Mouse (Mus musculus): ENCODE measurements around the gene Mindy4. TPM values are rescaled to one million over a fixed set of nuclear protein-coding genes. Genes with fewer than 3 reads are reported as not detected.

Mindy4 gene
- polyA plus RNA-seq, 1 experiment = 0.52 TPM

DNA sequence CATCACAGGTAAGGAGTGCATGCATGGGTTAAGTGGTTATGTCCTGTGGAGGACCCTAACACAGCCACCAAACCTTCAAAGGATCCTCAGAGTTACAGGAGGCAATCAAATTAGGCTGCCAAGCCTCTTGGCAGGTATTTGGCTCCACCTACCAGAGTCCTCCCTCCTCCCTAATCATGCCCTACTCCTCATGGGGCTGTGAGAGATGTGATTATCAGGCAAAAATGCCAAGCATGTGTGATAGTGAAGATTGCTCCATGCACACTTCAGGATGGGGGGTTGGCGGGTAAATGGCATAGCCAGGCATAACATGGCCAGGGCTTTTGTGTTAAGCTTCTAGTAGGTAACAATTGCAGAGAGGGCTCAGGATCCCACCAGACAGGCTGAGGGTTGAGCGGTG, 119.8 kb downstream of the Mindy4 start:
- peaks cover 26% of the 10 kb centered on the region for H3K4me1 ChIP-seq (ENCODE audit: control insufficient read depth, insufficient read depth, insufficient read length, low read length)
- H3K27ac ChIP-seq (replicated peaks; ENCODE audit: low read depth, low read length) = no peak overlapping the region
- H3K4me3 ChIP-seq (ENCODE audit: insufficient read depth, low read depth, low read length) = no peak overlapping the region

DNA sequence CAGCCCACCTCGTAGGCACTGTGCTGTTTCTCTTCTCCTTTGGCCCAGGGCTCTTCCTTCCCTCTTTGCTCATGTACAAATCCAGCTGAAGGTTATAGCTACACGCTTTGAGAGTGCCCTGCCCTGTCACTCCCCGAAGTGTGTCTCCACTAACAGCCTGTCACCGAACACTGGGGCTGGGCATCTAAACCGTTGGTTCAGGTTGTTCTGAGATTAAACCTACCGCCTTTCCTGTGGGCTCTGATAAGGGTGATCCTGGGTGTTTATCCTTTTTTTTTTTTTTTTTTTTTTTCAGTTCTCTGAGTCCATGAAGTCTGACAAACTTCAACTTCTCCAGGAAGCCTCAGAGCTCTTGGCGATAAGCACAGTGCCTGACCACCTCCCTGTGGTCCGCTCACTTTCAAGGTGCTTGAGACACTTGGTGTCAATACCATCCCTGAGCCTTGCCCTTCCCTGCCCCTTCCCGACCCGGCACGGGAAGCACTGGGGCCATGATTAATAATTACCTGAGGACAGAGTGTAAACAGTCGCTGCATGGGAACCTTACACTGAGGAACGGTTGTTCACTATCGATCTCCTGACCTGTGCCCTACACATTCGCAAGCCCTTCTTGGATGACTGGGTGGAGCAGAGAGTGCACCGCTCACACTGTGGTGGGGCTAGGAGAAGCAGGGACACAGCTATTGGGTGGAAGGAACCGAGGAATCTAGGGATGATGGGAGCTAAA, 120.9 kb downstream of the Mindy4 start:
- Histone ChIP-seq H3K4me1 (ENCODE audit: control insufficient read depth, insufficient read depth, insufficient read length, low read length) (peaks cover 23% of the 10 kb centered on the region), H3K27ac (replicated peaks; ENCODE audit: low read depth, low read length) (no peak overlapping the region), H3K4me3 (ENCODE audit: insufficient read depth, low read depth, low read length) (no peak overlapping the region)

- peaks cover 17% of the 10 kb centered on the region for H3K4me1 ChIP-seq (ENCODE audit: control insufficient read depth, insufficient read depth, insufficient read length, low read length)
- no peak overlapping the region for H3K4me3 ChIP-seq (ENCODE audit: insufficient read depth, low read depth, low read length)
- no peak overlapping the region for H3K27ac ChIP-seq (replicated peaks; ENCODE audit: low read depth, low read length)
These were observed 121.6 kb downstream of the Mindy4 start for GRCm38 (mm10) chr6:55324785-55325184.

GRCm38 (mm10) chr6:55326299-55326698, 123.1 kb downstream of the Mindy4 start:
- H3K4me1 ChIP-seq (ENCODE audit: control insufficient read depth, insufficient read depth, insufficient read length, low read length) = peaks cover 19% of the 10 kb centered on the region
- H3K27ac ChIP-seq (replicated peaks; ENCODE audit: low read depth, low read length) = peak overlapping the region; percentile 81
- H3K4me3 ChIP-seq (ENCODE audit: insufficient read depth, low read depth, low read length) = no peak overlapping the region

- H3K4me3 ChIP-seq (ENCODE audit: insufficient read depth, low read depth, low read length) = no peak overlapping the region
- H3K4me1 ChIP-seq (ENCODE audit: control insufficient read depth, insufficient read depth, insufficient read length, low read length) = peaks cover 29% of the 10 kb centered on the region
- H3K27ac ChIP-seq (replicated peaks; ENCODE audit: low read depth, low read length) = peak overlapping the region; percentile 81
These were observed 124.1 kb downstream of the Mindy4 start for GRCm38 (mm10) chr6:55327326-55327725.

GRCm38 (mm10) chr6:55328179-55328578, 125.0 kb downstream of the Mindy4 start:
- Histone ChIP-seq H3K4me1 (ENCODE audit: control insufficient read depth, insufficient read depth, insufficient read length, low read length) (peaks cover 33% of the 10 kb centered on the region), H3K27ac (replicated peaks; ENCODE audit: low read depth, low read length) (no peak overlapping the region), H3K4me3 (ENCODE audit: insufficient read depth, low read depth, low read length) (no peak overlapping the region)

DNA sequence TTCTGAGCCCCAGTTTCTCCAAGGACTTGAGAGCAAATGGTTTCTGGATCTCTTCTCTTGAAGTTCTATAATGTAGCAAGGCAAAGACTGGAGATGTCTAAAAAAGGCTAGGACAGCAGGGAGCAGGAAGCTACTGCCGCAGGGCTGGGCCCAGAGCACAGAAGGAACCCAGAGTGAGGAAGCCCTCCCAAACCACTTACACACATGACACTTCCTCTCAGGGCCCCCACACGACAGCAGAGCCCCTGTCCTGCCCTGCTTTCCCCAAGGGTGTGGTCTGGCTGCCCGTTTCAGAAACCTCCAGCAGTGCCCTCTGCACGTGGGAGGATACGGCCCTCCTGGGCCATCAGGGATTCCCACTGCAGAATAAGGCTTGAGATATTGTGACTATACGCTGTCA, 128.1 kb downstream of the Mindy4 start:
- no peak overlapping the region for H3K4me3 ChIP-seq (ENCODE audit: insufficient read depth, low read depth, low read length)
- H3K4me1 ChIP-seq (ENCODE audit: control insufficient read depth, insufficient read depth, insufficient read length, low read length) = peaks cover 42% of the 10 kb centered on the region
- peak overlapping the region; percentile 91 for H3K27ac ChIP-seq (replicated peaks; ENCODE audit: low read depth, low read length)

- Histone ChIP-seq H3K27ac (replicated peaks; ENCODE audit: low read depth, low read length) (peak overlapping the region; percentile 91), H3K4me1 (ENCODE audit: control insufficient read depth, insufficient read depth, insufficient read length, low read length) (peaks cover 36% of the 10 kb centered on the region), H3K4me3 (ENCODE audit: insufficient read depth, low read depth, low read length) (no peak overlapping the region; the same call in 1 of the 2 replicates)
These were observed 129.1 kb downstream of the Mindy4 start for GRCm38 (mm10) chr6:55332100-55332772.

GRCm38 (mm10) chr6:55332773-55333109, 129.6 kb downstream of the Mindy4 start:
- peak overlapping the region; percentile 91 for H3K27ac ChIP-seq (replicated peaks; ENCODE audit: low read depth, low read length)
- 0 out of 2 replicates have a peak overlapping the region, but pooled peaks have one; percentile 7 for H3K4me3 ChIP-seq (ENCODE audit: insufficient read depth, low read depth, low read length)
- peaks cover 33% of the 10 kb centered on the region for H3K4me1 ChIP-seq (ENCODE audit: control insufficient read depth, insufficient read depth, insufficient read length, low read length)

- peaks cover 26% of the 10 kb centered on the region for H3K4me1 ChIP-seq (ENCODE audit: control insufficient read depth, insufficient read depth, insufficient read length, low read length)
- H3K4me3 ChIP-seq (ENCODE audit: insufficient read depth, low read depth, low read length) = peak within 1 kb of the TSS; percentile 68
- peak within 1 kb of the TSS; percentile 99 for H3K27ac ChIP-seq (replicated peaks; ENCODE audit: low read depth, low read length)
These were observed 132.9 kb downstream of the Mindy4 start, which contains the start of gene Aqp1 for GRCm38 (mm10) chr6:55335989-55336514. TSS of gene Aqp1 (plus strand) at chr6:55336432.

- H3K4me3 ChIP-seq (ENCODE audit: insufficient read depth, low read depth, low read length) = peak overlapping the region; percentile 68
- peaks cover 16% of the 10 kb centered on the region for H3K4me1 ChIP-seq (ENCODE audit: control insufficient read depth, insufficient read depth, insufficient read length, low read length)
- H3K27ac ChIP-seq (replicated peaks; ENCODE audit: low read depth, low read length) = peak overlapping the region; percentile 99
These were observed 134.1 kb downstream of the Mindy4 start for GRCm38 (mm10) chr6:55337242-55337641.

DNA sequence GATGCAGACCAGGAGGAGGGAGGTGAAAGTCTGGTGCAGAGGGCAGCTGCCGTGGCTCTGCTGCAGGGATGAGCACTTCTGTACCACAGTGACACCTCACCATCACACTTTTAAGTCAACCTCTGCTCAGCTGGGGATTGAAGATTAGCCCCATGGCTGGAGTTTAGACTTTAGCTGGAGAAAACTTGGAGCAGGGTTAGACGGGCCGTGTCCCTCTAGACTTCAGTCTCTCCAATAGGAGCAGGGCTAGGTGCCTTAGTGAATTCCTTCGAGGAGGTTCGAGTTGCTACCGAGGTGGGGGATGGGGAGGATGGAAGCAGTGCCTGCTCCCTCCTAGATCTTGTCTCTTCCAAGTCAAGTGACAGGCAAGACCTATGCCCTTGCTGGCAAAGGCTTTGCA, 134.9 kb downstream of the Mindy4 start:
- Histone ChIP-seq H3K27ac (replicated peaks; ENCODE audit: low read depth, low read length) (peak overlapping the region; percentile 99), H3K4me3 (ENCODE audit: insufficient read depth, low read depth, low read length) (peak overlapping the region; percentile 68), H3K4me1 (ENCODE audit: control insufficient read depth, insufficient read depth, insufficient read length, low read length) (peaks cover 12% of the 10 kb centered on the region)

DNA sequence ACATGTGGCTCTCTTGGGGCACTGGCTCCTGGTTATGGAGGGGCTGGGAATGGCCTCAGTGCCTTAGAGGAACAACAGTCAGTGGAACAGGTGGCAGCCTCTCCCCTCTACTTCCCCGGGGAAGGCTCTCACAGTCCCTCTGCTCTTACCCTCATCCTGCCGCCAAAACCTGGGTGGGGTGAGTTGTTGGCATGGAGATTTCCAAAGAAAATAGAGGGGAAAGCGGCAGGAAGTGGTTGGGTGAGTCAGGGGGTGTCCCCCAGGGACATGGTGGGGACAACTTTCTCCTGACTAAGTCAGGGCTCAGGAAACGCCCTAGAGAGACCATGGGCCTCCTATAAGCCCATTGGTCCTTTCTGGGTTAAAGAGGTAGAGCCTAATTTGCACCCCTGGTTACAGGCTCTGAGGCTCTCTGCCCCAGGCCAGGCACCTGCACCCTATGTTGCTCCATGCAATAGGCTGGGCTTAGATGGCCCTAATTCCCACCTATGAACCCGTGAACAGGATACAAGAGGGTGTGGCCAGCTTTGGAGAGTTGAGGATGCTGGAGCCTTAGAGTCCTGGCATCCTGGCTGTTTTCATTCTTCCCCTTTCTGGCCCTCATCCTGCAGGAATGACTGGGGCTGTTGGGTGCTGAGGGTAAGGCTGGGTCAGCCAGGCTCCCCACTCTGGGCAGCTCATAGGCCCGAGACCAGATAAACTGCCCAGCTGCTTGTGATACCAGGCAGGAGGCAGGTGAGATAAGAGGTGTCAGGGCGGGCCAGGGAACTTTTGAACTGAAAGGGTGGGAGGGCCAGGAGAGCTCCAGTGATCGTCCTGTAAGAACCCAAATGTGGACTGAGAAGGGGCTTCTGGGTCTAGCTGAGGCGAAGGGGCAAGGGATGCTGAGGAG, 136.0 kb downstream of the Mindy4 start:
- Histone ChIP-seq H3K4me1 (ENCODE audit: control insufficient read depth, insufficient read depth, insufficient read length, low read length) (peaks cover 10% of the 10 kb centered on the region), H3K27ac (replicated peaks; ENCODE audit: low read depth, low read length) (peak overlapping the region; percentile 99), H3K4me3 (ENCODE audit: insufficient read depth, low read depth, low read length) (peak overlapping the region; percentile 68)

GRCm38 (mm10) chr6:55341688-55342087, 138.5 kb downstream of the Mindy4 start:
- peak overlapping the region; percentile 68 for H3K4me3 ChIP-seq (ENCODE audit: insufficient read depth, low read depth, low read length)
- H3K27ac ChIP-seq (replicated peaks; ENCODE audit: low read depth, low read length) = peak overlapping the region; percentile 99
- H3K4me1 ChIP-seq (ENCODE audit: control insufficient read depth, insufficient read depth, insufficient read length, low read length) = peaks cover 3% of the 10 kb centered on the region

- peak overlapping the region; percentile 56 for H3K27ac ChIP-seq (replicated peaks; ENCODE audit: low read depth, low read length)
These were observed 139.1 kb downstream of the Mindy4 start for GRCm38 (mm10) chr6:55342328-55342727.

More at GRCm38 (mm10) chr6:55342328-55342727, 139.1 kb downstream of the Mindy4 start:
- H3K4me3 ChIP-seq (ENCODE audit: insufficient read depth, low read depth, low read length) = peak overlapping the region; percentile 44
- H3K4me1 ChIP-seq (ENCODE audit: control insufficient read depth, insufficient read depth, insufficient read length, low read length) = peaks cover 3% of the 10 kb centered on the region
